Mouse (Mus musculus) testis, adult 2 months (tissue): ENCODE data around the gene Gm156.
"Not testable (repeated sequence)": the region's sequence is repeated elsewhere in the genome, so short reads cannot be mapped to it uniquely, and the experiment has no call there.

Source experiments
- CTCF ChIP-seq: fragments of 200-500 bp; IDR thresholded peaks from 2 replicates; pipeline ENCODE4 v1.5.1; 2012; ENCODE audit warnings: low read depth, mild to moderate bottlenecking, inconsistent platforms, low read length, moderate library complexity; ENCODE audit not compliant: control insufficient read depth, insufficient read depth, insufficient replicate concordance
- POLR2A ChIP-seq: fragments of 200-500 bp; IDR thresholded peaks from 2 replicates; pipeline ENCODE4 v1.6.1; 2012; ENCODE audit warnings: low read depth, mild to moderate bottlenecking, inconsistent platforms, low read length, moderate library complexity; ENCODE audit not compliant: control insufficient read depth

DNA sequence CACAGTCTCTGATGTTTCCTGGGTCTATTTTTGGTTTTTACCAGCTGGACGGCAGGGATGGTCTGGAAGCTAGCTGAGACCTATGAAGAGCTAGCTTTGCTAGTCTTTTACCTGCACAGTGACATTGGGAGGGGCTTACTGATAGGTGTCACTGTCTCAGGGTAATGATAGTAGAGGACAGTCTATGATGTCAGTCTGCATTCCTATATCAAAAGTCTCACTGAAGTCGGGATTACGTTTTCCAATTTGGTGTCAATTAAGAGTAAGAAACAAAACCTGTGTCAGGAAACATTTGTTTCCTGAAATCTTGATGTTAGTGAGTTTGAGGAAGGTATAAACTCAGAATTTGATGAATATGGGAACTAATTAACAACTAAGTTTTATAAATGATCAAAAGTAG is at the start of gene Gm156:
- not testable (repeated sequence) for TF ChIP-seq CTCF, POLR2A
